22 mouse cellular contexts compared by ENCODE assay signal in genomic region chr17:15821706-15822105, GRCm38 (mm10). TPM values are rescaled to one million over a fixed set of nuclear protein-coding genes. Genes with fewer than 3 reads are reported as not detected.
DNase-seq lines count a peak whose midpoint lies in the region; ATAC-seq and TF ChIP-seq lines count a peak whose summit lies in the region.
"Had no signal": no experiment of that assay in that cellular context is flagged by ENCODE, and none has a peak within 500 bp of the region (broad histone marks: within the 10 kb centered on the region; RNA-seq: fewer than 3 reads in every experiment).

No protein-coding gene starts in this region.

- H3K4me1 ChIP-seq in hindbrain, embryonic 13.5 days (replicated peaks): peaks cover 71% of the 10 kb centered on the region
- H3K4me1 ChIP-seq in hindbrain, postnatal 0 days (ENCODE audit: insufficient read depth, low read length): no peaks in the 10 kb centered on the region
- H3K4me1 ChIP-seq in neural tube, embryonic 15.5 days: peaks cover 64% of the 10 kb centered on the region

- H3K4me3 ChIP-seq in hindbrain, embryonic 13.5 days: no peak overlapping the region
- H3K4me3 ChIP-seq in hindbrain, postnatal 0 days (ENCODE audit: low read length): no peak overlapping the region
- no peak overlapping the region for H3K4me3 ChIP-seq in neural tube, embryonic 15.5 days (replicated peaks)
- H3K4me3 ChIP-seq: forebrain, embryonic 13.5 days; limb, embryonic 12.5 days; liver, embryonic 15.5 days had no signal

- no peak for ATAC-seq in hindbrain, embryonic 13.5 days (ENCODE audit: low FRiP score)
- no peak for ATAC-seq in hindbrain, postnatal 0 days
- no peak for ATAC-seq in neural tube, embryonic 15.5 days (ENCODE audit: low FRiP score)
- ATAC-seq in monocyte, adult 5-6 weeks (replicated peaks; ENCODE audit: insufficient number of reproducible peaks, low FRiP score, low TSS enrichment, poor library complexity, severe bottlenecking): no peak
- ATAC-seq: forebrain, embryonic 13.5 days had no signal

- H3K36me3 ChIP-seq in hindbrain, embryonic 13.5 days: peaks cover 31% of the 10 kb centered on the region
- H3K36me3 ChIP-seq in hindbrain, postnatal 0 days (ENCODE audit: insufficient read depth, low read length): no peaks in the 10 kb centered on the region
- no peaks in the 10 kb centered on the region for H3K36me3 ChIP-seq in neural tube, embryonic 15.5 days
- H3K36me3 ChIP-seq: liver, embryonic 15.5 days had no signal

- H3K9ac ChIP-seq in hindbrain, embryonic 13.5 days: no peak overlapping the region
- H3K9ac ChIP-seq in hindbrain, postnatal 0 days (replicated peaks; ENCODE audit: low read length): no peak overlapping the region
- no peak overlapping the region for H3K9ac ChIP-seq in neural tube, embryonic 15.5 days (replicated peaks)
- H3K9ac ChIP-seq: forebrain, embryonic 13.5 days; limb, embryonic 12.5 days; liver, embryonic 15.5 days; lung, embryonic 14.5 days had no signal

- no peak overlapping the region for H3K27ac ChIP-seq in hindbrain, embryonic 13.5 days
- H3K27ac ChIP-seq in hindbrain, postnatal 0 days: no peak overlapping the region
- H3K27ac ChIP-seq in neural tube, embryonic 15.5 days (replicated peaks): no peak overlapping the region
- H3K27ac ChIP-seq: forebrain, embryonic 13.5 days; limb, embryonic 12.5 days; liver, embryonic 15.5 days had no signal

- 89% methylated on average over 4 of the region's 4 CpGs for WGBS in hindbrain, embryonic 13.5 days
- WGBS in hindbrain, postnatal 0 days: 83% methylated on average over 4 of the region's 4 CpGs
- 88% methylated on average over 4 of the region's 4 CpGs for WGBS in neural tube, embryonic 15.5 days

- H3K27me3 ChIP-seq in hindbrain, embryonic 13.5 days: no peaks in the 10 kb centered on the region
- H3K27me3 ChIP-seq in hindbrain, postnatal 0 days (ENCODE audit: insufficient read depth, low read length): no peaks in the 10 kb centered on the region
- H3K27me3 ChIP-seq in neural tube, embryonic 15.5 days (replicated peaks): no peaks in the 10 kb centered on the region
- H3K27me3 ChIP-seq: CH12.LX; forebrain, embryonic 13.5 days; limb, embryonic 12.5 days had no signal

- peak overlapping the region; percentile 35 for H3K4me2 ChIP-seq in hindbrain, embryonic 13.5 days
- H3K4me2 ChIP-seq in hindbrain, postnatal 0 days (ENCODE audit: low read depth, low read length): no peak overlapping the region
- H3K4me2 ChIP-seq in neural tube, embryonic 15.5 days: no peak overlapping the region
- H3K4me2 ChIP-seq: forebrain, embryonic 13.5 days; heart, embryonic 11.5 days; liver, embryonic 15.5 days; lung, embryonic 14.5 days had no signal

- DNase-seq in hindbrain, postnatal 0 days (ENCODE audit: low spot score): no peak
- DNase-seq in neural tube, embryonic 10.5 days (ENCODE audit: extremely low spot score, low spot score): peak; percentile 4
- peak; percentile 76 for DNase-seq in naive thymus-derived CD4-positive, alpha-beta T cell, adult 2 months (ENCODE audit: low read depth)
- DNase-seq in thymus, postnatal 10 days (ENCODE audit: low spot score in 2 of 2): no peak
- DNase-seq: adrenal gland, adult 8-10 months; B cell, adult 2 months; cerebellum, postnatal 36 days; gastrocnemius, postnatal 25 days; heart, adult 18-20 months; heart, postnatal 36 days; kidney, adult 11 months; kidney, postnatal 14 days; lung, embryonic 14.5 days; lung, postnatal 14 days had no signal

- no peaks in the 10 kb centered on the region for H3K9me3 ChIP-seq in hindbrain, embryonic 13.5 days
- H3K9me3 ChIP-seq in hindbrain, postnatal 0 days (ENCODE audit: low read length): no peaks in the 10 kb centered on the region
- no peaks in the 10 kb centered on the region for H3K9me3 ChIP-seq in neural tube, embryonic 15.5 days (replicated peaks)
- H3K9me3 ChIP-seq: forebrain, embryonic 13.5 days; limb, embryonic 12.5 days; liver, embryonic 15.5 days had no signal

- TF ChIP-seq CTCF in hindbrain, postnatal 0 days (IDR thresholded peaks at IDR 0.05; ENCODE audit: low read depth): no peak

RNA-seq across cellular contexts. Expression of gene Rgmb, which starts 9.1 kb away (rescaled TPM):
- 86.6 and 97.1 TPM in 2 replicates for polyA plus RNA-seq in hindbrain, embryonic 13.5 days (2015; fragmentation: Nextera tagmentation; extraction: Ambion mirVana)
- total RNA-seq in hindbrain, postnatal 0 days (2014; rRNA removed): 131 and 145 TPM in 2 replicates
- polyA plus RNA-seq in hindbrain, postnatal 0 days (2015; fragmentation: Nextera tagmentation; extraction: Ambion mirVana): 50.6 and 52.8 TPM in 2 replicates
- 43.3 and 53.7 TPM in 2 replicates for polyA plus RNA-seq in neural tube, embryonic 15.5 days (2015; fragmentation: Nextera tagmentation; extraction: Ambion mirVana)
- total RNA-seq in monocyte, adult 5-6 weeks (2017): 2.4 to 4.4 TPM (median 3.0 TPM) in 3 replicates

Comparison
In these comparisons a context has a peak if more than half of its experiments do, and no peak if none do; other contexts are left out.
1. DNase-seq: peak in neural tube, embryonic 10.5 days (single experiment) and naive thymus-derived CD4-positive, alpha-beta T cell, adult 2 months (single experiment); none in hindbrain, postnatal 0 days (single experiment) and thymus, postnatal 10 days (0 of 2).